Mouse (Mus musculus): Measurements from ENCODE around the gene Alox12b. TPM values are rescaled to one million over a fixed set of nuclear protein-coding genes. Genes with fewer than 3 reads are reported as not detected.
A peak's percentile ranks its signal among the peaks of the same experiment; 100 is the strongest.

Alox12b gene
- polyA plus RNA-seq, 1 experiment = 0.27 TPM

DNA sequence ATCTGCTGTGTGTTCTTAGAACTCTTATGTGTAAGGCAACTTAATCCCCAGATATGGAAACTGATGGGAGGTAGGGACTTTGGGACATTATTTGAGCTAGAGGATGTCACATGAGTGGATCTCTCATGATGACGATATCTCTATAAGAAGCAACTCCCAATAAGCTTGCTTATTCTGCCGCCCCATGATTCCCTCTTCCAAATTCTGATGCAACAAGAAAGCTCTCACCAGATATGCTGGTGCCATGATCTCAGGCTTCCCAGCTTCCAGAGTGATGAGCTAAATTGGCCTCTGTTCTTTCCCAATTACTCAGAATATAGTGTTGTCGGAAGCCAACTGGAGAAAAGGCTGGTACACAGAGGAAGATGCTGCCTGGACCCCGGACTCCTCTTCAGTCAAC is 44.9 kb upstream of the Alox12b start:
- no peak for DNase-seq
- 80% methylated on average over 4 of the region's 4 CpGs for WGBS
- no peaks in the 10 kb centered on the region for H3K27me3 ChIP-seq (replicated peaks; ENCODE audit: control insufficient read depth, insufficient read depth, low read length)
- no peak overlapping the region for H3K4me3 ChIP-seq (ENCODE audit: insufficient read depth, low read depth, low read length)
- H3K36me3 ChIP-seq (ENCODE audit: control insufficient read depth, insufficient read depth, low read length) = peaks cover 12% of the 10 kb centered on the region
- no peak overlapping the region for H3K27ac ChIP-seq (ENCODE audit: insufficient read depth, low read depth, low read length)
- no peak for TF ChIP-seq CTCF (conservative IDR thresholded peaks at IDR 0.05; ENCODE audit: insufficient read depth, insufficient read length, low read depth, low read length)
- TF ChIP-seq POLR2A (IDR thresholded peaks at IDR 0.05; ENCODE audit: low read depth, low read length) = no peak
- no peaks in the 10 kb centered on the region for H3K4me1 ChIP-seq (ENCODE audit: control insufficient read depth, insufficient read depth, low read length)

DNA sequence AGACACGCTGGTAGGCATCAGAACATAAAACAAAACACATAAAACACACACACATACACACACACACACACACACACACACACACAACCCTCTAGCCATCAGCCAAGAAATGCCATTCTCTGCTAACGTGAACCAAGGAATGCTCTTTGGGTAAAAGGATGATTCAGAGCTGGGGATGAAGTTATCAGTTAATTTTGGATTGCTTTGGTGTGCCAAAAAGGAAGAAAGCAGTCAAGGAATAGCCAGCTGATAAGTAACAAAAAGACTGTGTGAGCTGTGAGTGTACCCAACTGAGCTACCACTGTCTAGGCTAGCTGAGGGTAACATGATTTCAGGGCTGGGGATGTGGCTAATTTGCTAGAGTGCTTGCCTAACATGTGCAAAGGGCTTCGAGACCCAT is 42.8 kb upstream of the Alox12b start:
- DNase-seq = no peak
- Histone ChIP-seq H3K27me3 (replicated peaks; ENCODE audit: control insufficient read depth, insufficient read depth, low read length) (no peaks in the 10 kb centered on the region), H3K36me3 (ENCODE audit: control insufficient read depth, insufficient read depth, low read length) (peaks cover 2% of the 10 kb centered on the region; the same call in 1 of the 2 replicates), H3K4me3 (ENCODE audit: insufficient read depth, low read depth, low read length) (no peak overlapping the region), H3K4me1 (ENCODE audit: control insufficient read depth, insufficient read depth, low read length) (0 out of 2 replicates have a peak, but pooled peaks cover 5% of the 10 kb centered on the region), H3K27ac (ENCODE audit: insufficient read depth, low read depth, low read length) (no peak overlapping the region)
- WGBS = 82% methylated on average over 3 of the region's 3 CpGs
- TF ChIP-seq POLR2A (IDR thresholded peaks at IDR 0.05; ENCODE audit: low read depth, low read length) (no peak), CTCF (conservative IDR thresholded peaks at IDR 0.05; ENCODE audit: insufficient read depth, insufficient read length, low read depth, low read length) (no peak)

DNA sequence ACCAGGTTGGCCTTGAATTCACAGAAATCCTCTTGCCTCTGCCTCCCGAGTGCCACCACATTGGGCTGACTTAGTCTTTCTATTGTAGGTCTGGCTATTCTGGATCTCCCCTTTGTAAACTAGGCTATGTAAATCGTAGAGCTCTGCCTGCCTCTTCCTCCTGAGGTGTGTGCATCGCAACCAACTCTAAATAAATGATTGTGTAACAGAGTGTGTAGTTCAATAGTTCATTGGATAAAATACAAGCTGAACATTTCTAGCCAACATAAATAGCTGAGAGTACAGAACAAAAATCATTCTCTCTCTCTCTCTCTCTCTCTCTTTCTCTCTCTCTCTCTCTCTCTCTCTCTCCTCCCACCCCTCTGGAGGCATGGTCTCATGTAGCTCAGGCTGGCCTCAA is 42.2 kb upstream of the Alox12b start:
- 81% methylated on average over 3 of the region's 3 CpGs for WGBS
- no peaks in the 10 kb centered on the region for H3K36me3 ChIP-seq (ENCODE audit: control insufficient read depth, insufficient read depth, low read length)
- H3K4me1 ChIP-seq (ENCODE audit: control insufficient read depth, insufficient read depth, low read length) = 0 out of 2 replicates have a peak, but pooled peaks cover 8% of the 10 kb centered on the region
- H3K27ac ChIP-seq (ENCODE audit: insufficient read depth, low read depth, low read length) = no peak overlapping the region
- no peak for TF ChIP-seq CTCF (conservative IDR thresholded peaks at IDR 0.05; ENCODE audit: insufficient read depth, insufficient read length, low read depth, low read length)
- TF ChIP-seq POLR2A (IDR thresholded peaks at IDR 0.05; ENCODE audit: low read depth, low read length) = no peak
- no peak overlapping the region for H3K4me3 ChIP-seq (ENCODE audit: insufficient read depth, low read depth, low read length)
- DNase-seq = no peak
- no peaks in the 10 kb centered on the region for H3K27me3 ChIP-seq (replicated peaks; ENCODE audit: control insufficient read depth, insufficient read depth, low read length)

DNA sequence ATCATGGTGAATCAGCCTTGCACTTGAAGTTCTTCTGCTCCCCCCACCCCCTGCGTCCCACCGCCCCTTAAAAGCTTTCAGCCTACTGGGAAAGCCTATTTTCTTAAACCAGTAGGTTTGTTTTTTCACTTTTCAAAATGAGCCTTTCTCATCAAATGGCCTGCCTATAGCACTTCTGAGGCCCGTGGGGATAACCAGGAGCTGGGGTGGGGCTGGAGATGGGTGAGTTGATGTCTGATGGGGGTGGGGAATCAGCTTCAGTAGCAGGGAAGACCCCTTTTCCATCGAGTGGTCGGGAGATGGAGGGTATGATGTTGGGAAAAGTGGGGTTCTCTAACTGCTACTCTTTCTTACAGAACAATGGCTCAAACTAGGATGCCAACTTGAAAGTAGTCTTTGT is 39.9 kb upstream of the Alox12b start:
- H3K4me1 ChIP-seq (ENCODE audit: control insufficient read depth, insufficient read depth, low read length) = 0 out of 2 replicates have a peak, but pooled peaks cover 8% of the 10 kb centered on the region
- no peaks in the 10 kb centered on the region for H3K36me3 ChIP-seq (ENCODE audit: control insufficient read depth, insufficient read depth, low read length)
- no peak for DNase-seq
- H3K4me3 ChIP-seq (ENCODE audit: insufficient read depth, low read depth, low read length) = no peak overlapping the region
- WGBS = 59% methylated on average over 5 of the region's 5 CpGs
- no peak overlapping the region for H3K27ac ChIP-seq (ENCODE audit: insufficient read depth, low read depth, low read length)
- TF ChIP-seq POLR2A (IDR thresholded peaks at IDR 0.05; ENCODE audit: low read depth, low read length) = no peak
- TF ChIP-seq CTCF (conservative IDR thresholded peaks at IDR 0.05; ENCODE audit: insufficient read depth, insufficient read length, low read depth, low read length) = no peak
- no peaks in the 10 kb centered on the region for H3K27me3 ChIP-seq (replicated peaks; ENCODE audit: control insufficient read depth, insufficient read depth, low read length)

DNA sequence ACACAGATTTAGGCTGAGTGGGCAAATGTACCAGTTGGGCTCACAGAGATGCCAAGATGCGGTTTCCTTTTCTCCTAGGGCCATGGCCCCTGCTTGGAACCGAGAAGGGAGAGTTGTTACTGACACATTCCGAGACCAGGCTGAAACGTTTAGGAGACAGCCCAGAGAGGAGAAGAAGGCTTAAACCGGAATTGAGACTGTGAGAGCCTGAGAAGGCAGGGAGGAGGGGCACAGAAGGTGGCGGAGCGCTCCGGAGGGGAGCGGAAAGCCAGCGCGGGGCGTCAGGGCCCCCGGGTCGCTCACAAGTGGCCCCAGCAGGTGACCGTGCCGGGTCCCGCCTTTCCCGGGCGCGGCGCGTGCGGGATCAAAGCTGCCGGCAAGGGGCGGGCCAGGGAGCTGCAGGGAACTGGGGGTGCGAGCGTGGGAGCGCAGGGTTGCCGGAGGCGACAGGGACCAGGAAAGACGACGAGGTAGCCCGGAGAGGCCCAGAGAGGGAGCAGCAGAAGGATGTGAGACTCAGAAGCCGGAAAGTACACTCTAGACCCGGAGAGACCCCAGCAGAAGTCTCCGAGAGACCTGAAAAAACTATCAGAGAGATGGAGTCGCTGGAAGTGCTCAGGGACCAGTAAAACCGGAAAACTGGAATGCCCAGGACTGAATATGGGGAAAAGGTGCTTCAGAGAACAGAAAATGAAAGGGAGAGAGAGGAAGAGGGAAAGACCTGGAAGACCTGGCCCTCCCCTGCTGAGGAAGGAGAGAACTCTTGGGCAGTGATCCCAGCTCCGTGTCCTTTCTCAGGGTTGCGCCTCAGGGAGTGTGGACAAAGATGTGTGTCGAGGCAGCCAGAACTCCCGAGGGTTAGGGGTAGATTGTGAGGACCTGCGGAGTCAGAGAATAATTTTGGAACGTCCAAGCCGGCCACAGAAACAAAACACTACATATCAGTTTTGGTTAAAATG is 38.8 kb upstream of the Alox12b start:
- Histone ChIP-seq H3K4me1 (ENCODE audit: control insufficient read depth, insufficient read depth, low read length) (0 out of 2 replicates have a peak, but pooled peaks cover 8% of the 10 kb centered on the region), H3K27ac (ENCODE audit: insufficient read depth, low read depth, low read length) (peak overlapping the region; percentile 11), H3K36me3 (ENCODE audit: control insufficient read depth, insufficient read depth, low read length) (no peaks in the 10 kb centered on the region), H3K4me3 (ENCODE audit: insufficient read depth, low read depth, low read length) (peak overlapping the region; percentile 69), H3K27me3 (replicated peaks; ENCODE audit: control insufficient read depth, insufficient read depth, low read length) (no peaks in the 10 kb centered on the region)
- under 1% methylated on average over 45 of the region's 45 CpGs for WGBS
- peak; percentile 65 for DNase-seq
- TF ChIP-seq CTCF (conservative IDR thresholded peaks at IDR 0.05; ENCODE audit: insufficient read depth, insufficient read length, low read depth, low read length) (no peak), POLR2A (IDR thresholded peaks at IDR 0.05; ENCODE audit: low read depth, low read length) (no peak)

DNA sequence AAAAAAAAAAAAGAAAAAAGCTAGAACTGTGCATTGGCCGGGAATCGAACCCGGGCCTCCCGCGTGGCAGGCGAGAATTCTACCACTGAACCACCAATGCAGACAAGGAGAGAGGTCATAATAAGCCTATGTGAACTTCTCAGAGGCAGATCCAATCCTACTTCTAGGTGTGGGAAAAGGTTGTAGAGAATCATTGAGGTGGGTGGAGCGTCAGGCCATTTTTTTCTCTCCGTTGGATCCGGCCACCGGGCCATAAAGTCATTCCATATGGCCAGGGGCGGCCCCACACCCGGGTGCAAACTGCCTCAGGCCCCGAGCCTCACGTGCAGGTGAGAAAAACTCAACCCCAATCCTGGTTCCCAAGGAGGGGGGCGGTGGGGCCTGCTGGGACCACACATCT is 38.0 kb upstream of the Alox12b start:
- Histone ChIP-seq H3K36me3 (ENCODE audit: control insufficient read depth, insufficient read depth, low read length) (no peaks in the 10 kb centered on the region), H3K4me3 (ENCODE audit: insufficient read depth, low read depth, low read length) (no peak overlapping the region), H3K27me3 (replicated peaks; ENCODE audit: control insufficient read depth, insufficient read depth, low read length) (no peaks in the 10 kb centered on the region), H3K4me1 (ENCODE audit: control insufficient read depth, insufficient read depth, low read length) (peaks cover 8% of the 10 kb centered on the region; the same call in 1 of the 2 replicates), H3K27ac (ENCODE audit: insufficient read depth, low read depth, low read length) (no peak overlapping the region)
- 0 out of 2 replicates have a peak, but pooled peaks have one; percentile 3 for TF ChIP-seq CTCF (conservative IDR thresholded peaks at IDR 0.05; ENCODE audit: insufficient read depth, insufficient read length, low read depth, low read length)
- no peak for TF ChIP-seq POLR2A (IDR thresholded peaks at IDR 0.05; ENCODE audit: low read depth, low read length)
- peak; percentile 95 for DNase-seq
- 9% methylated on average over 15 of the region's 15 CpGs for WGBS
